ENCODE assay signal across 9 mouse cellular contexts in genomic region chr10:70152190-70152743, GRCm38 (mm10). TPM values are rescaled to one million over a fixed set of nuclear protein-coding genes. Genes with fewer than 3 reads are reported as not detected.
DNase-seq lines count a peak whose midpoint lies in the region; ATAC-seq and TF ChIP-seq lines count a peak whose summit lies in the region.
"Had no signal": no experiment of that assay in that cellular context is flagged by ENCODE, and none has a peak within 500 bp of the region (broad histone marks: within the 10 kb centered on the region; RNA-seq: fewer than 3 reads in every experiment).

No protein-coding gene starts in this region.

- H3K4me2 ChIP-seq in lung, postnatal 0 days (replicated peaks; ENCODE audit: low read depth, low read length): no peak overlapping the region

- peak overlapping the region; percentile 41; the same call in 1 of the 2 replicates for H3K27ac ChIP-seq in brown adipose tissue, adult 24 weeks (replicated peaks; ENCODE audit: low read depth, low read length)
- no peak overlapping the region for H3K27ac ChIP-seq in lung, postnatal 0 days (ENCODE audit: low read length)

- TF ChIP-seq EP300 in lung, postnatal 0 days (IDR thresholded peaks at IDR 0.05): peak; percentile 22; the same call in 1 of the 2 replicates

- peak; percentile 63 for DNase-seq in embryo, embryonic 11 days
- peak; percentile 33 for DNase-seq in heart, postnatal 4 days
- peak; percentile 50 for DNase-seq in lung, postnatal 0 days (ENCODE audit: low spot score)
- no peak for DNase-seq in cerebellum, adult 11 months
- DNase-seq in natural killer cell, adult 2 months (ENCODE audit: low spot score in 2 of 2): no peak
- DNase-seq in frontal cortex, postnatal 14 days (ENCODE audit: low spot score in 2 of 2): no peak
- no peak for DNase-seq in layer of hippocampus, postnatal 36 days

- TF ChIP-seq CTCF in lung, postnatal 0 days (IDR thresholded peaks at IDR 0.05): no peak

- WGBS in lung, postnatal 0 days: 42% methylated on average over 12 of the region's 12 CpGs

- no peak overlapping the region for H3K4me3 ChIP-seq in brown adipose tissue, adult 24 weeks (ENCODE audit: insufficient read depth, low read depth, low read length)
- H3K4me3 ChIP-seq in lung, postnatal 0 days (ENCODE audit: low read depth, low read length): no peak overlapping the region

- H3K36me3 ChIP-seq in lung, postnatal 0 days (ENCODE audit: insufficient read depth, low read length): peaks cover 13% of the 10 kb centered on the region; the same call in 1 of the 2 replicates

- peaks cover 15% of the 10 kb centered on the region for H3K4me1 ChIP-seq in brown adipose tissue, adult 24 weeks (ENCODE audit: control insufficient read depth, insufficient read depth, insufficient read length, low read length)
- 0 out of 2 replicates have a peak, but pooled peaks cover 3% of the 10 kb centered on the region for H3K4me1 ChIP-seq in lung, postnatal 0 days (ENCODE audit: insufficient read depth, low read depth, low read length)

- H3K9ac ChIP-seq in lung, postnatal 0 days (replicated peaks; ENCODE audit: low read depth): no peak overlapping the region

- no peaks in the 10 kb centered on the region for H3K27me3 ChIP-seq in lung, postnatal 0 days (replicated peaks; ENCODE audit: insufficient read depth, low read length)

- H3K9me3 ChIP-seq in lung, postnatal 0 days (ENCODE audit: low read length): no peaks in the 10 kb centered on the region

- ATAC-seq in lung, postnatal 0 days: peak; percentile 27

RNA-seq across cellular contexts. Expression of gene Mrln, which starts 52.2 kb away (rescaled TPM):
- 5.4 and 5.7 TPM in 2 replicates for polyA plus RNA-seq in brown adipose tissue, adult 24 weeks (2012; ENCODE audit: insufficient read depth, insufficient read length, missing spikeins)
- under 1 TPM; 0.71 to 0.92 TPM for total RNA-seq in heart, postnatal 4 days (2021)
- polyA plus RNA-seq in lung, postnatal 0 days (2015; fragmentation: Nextera tagmentation; extraction: Ambion mirVana): 1.6 and 1.8 TPM in 2 replicates
- 1 to 10 TPM in 1 of 2 experiments, not detected in 1; 1.0 TPM for total RNA-seq in layer of hippocampus, postnatal 36 days (2021)
- polyA plus RNA-seq: large intestine, adult 2 months had no signal

RNA-seq across cellular contexts. Expression of gene Ccdc6, which starts 55.3 kb away (rescaled TPM):
- polyA plus RNA-seq in brown adipose tissue, adult 24 weeks (2012; ENCODE audit: insufficient read depth, insufficient read length, missing spikeins): 12.7 and 16.1 TPM in 2 replicates
- 10 to 100 TPM; 34.9 to 35.9 TPM for total RNA-seq in heart, postnatal 4 days (2021)
- 10.7 and 11.3 TPM in 2 replicates for polyA plus RNA-seq in lung, postnatal 0 days (2015; fragmentation: Nextera tagmentation; extraction: Ambion mirVana)
- total RNA-seq in layer of hippocampus, postnatal 36 days (2021): 10 to 100 TPM; 66.5 to 69.0 TPM

Comparison
In these comparisons a context has a peak if more than half of its experiments do, and no peak if none do; other contexts are left out.
1. DNase-seq: peak in embryo, embryonic 11 days (single experiment), heart, postnatal 4 days (single experiment) and lung, postnatal 0 days (single experiment); none in cerebellum, adult 11 months (single experiment), natural killer cell, adult 2 months (0 of 2), frontal cortex, postnatal 14 days (0 of 2) and layer of hippocampus, postnatal 36 days (0 of 2).